Mouse (Mus musculus): ENCODE data around the gene Farsa.
"Not testable (repeated sequence)": the region's sequence is repeated elsewhere in the genome, so short reads cannot be mapped to it uniquely, and the experiment has no call there.

Farsa gene

DNA sequence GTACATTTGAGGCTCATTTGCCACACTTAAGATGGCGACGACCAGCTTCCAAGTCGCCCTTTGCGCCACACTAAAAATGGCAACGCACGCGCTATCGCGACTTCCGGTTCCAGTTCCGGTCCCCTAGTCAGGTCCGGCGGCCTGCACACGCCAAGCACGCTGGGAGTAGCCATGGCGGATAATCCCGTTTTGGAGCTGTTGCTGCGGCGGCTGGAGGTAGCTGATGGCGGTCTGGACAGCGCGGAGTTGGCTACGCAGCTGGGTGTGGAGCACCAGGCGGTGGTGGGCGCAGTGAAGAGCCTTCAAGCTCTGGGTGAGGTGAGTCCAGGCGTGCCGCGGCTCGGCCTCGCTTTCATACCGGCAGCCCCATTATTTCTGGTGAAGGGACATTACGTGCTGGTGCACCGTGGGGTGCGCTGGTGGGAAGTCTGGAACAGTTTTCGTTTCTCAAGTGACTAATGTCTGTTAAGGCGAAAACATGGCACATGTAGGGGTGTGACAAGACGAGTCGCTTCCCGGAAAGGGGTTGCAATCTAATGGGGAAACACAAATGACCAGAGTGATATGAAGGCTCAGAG is at the start of gene Farsa:
TSS of gene Farsa (plus strand) at position 126 of the 578 bp plus-strand sequence.
- peak; percentile 84 to 90 for DNase-seq (ENCODE audit: low spot score in 2 of 2)

DNA sequence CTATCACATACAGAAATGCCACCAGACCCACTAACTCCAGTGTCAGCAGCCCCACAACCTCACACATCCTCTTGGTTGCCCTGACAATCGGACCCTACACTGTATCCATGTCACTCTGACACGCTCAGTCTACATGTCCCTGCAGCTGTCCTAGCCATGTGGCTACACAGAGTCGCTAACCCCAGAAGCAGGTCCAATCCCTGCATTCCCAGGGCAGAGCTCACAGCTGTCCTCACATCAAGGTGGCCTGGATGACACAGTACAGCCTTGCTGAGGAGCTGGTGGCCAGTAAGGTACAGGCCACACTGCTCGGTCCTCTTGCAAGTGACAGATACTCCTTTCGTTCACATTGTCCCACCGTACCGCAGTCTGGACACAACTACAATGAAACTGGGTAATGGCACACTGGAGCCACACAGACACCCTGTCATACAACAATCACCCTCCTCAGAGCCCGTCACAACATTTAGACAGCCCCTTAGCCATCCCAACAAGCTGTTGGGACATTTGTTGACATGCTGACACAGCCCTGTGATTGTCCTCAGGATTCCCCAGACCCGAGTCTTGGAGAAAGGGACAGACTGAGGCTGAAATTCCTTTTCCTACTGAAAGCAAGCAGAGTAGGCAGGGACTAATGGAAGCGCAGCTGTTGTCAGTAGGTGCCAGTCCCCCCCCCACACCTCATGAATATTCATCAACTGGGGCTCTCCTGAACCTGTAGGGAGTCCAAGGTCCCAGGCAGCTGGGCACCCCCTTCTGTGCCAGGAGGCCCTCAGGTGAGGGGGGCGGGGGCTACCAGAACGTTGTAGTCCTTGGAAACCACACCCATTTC is 47.5 kb upstream of the Farsa start:
- DNase-seq (ENCODE audit: low spot score in 2 of 2) = no peak

- DNase-seq (ENCODE audit: low spot score in 2 of 2) = no peak
Observed at GRCm38 (mm10) chr8:84809941-84810280, 46.9 kb upstream of the Farsa start.

DNA sequence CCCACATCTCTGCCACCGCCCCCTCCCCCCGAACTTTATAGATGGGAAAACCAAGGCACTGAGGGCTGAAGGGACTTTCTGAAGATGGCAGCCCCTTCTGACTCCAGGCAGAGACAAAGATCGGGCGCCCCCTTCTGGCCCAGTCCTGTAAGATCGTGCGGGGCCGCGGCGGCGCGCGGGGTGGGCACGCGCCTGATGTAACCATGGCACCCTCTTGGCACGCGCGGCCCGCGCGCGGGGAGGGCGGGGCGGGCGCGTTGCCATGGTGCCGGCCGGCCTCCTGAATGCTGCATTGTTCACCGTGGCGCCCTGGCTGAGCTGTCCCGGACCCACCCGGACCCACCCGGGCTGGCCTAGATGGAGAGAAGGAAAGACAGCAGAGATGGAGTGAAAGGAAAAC is 45.9 kb upstream of the Farsa start:
- DNase-seq (ENCODE audit: low spot score in 2 of 2) = peak; percentile 91 to 97

GRCm38 (mm10) chr8:84811303-84811702 is 45.5 kb upstream of the Farsa start:
- DNase-seq (ENCODE audit: low spot score in 2 of 2) = no peak

- DNase-seq (ENCODE audit: low spot score in 2 of 2) = peak; percentile 71 to 90
Observed at GRCm38 (mm10) chr8:84813059-84813458, 43.7 kb upstream of the Farsa start.

DNA sequence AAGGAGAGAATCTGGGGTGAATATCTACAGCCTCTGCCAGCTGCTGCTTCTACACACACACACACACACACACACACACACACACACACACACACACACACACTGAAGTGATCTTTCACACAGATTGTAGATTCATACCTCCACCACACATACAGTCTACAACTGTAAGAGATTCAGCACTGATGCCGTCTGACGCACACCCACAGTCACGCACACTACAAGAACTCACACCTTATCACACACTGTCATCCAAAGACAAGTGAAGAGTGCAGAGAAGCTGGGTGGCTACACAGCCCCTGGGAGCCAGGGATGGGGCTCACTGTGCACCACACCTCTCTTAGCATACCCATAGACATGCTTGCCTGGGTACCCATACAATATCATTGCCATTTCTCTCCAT is 43.0 kb upstream of the Farsa start:
- DNase-seq (ENCODE audit: low spot score in 2 of 2) = no peak

DNA sequence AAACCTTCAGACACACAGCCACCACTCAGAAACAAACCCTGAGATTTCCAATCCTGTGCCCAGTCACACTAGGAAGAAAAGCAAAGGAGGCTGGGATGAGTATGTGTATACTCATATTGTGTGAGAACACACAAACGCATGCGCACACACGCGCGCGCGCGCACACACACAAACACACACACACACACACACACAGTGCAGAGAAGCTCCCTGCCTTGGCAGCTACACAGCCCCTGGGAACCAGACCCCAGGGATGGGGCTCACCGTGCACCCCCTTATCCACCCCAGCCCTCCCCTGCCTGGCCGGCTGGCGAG is 42.6 kb upstream of the Farsa start:
- no peak for DNase-seq (ENCODE audit: low spot score in 2 of 2)

- no peak for DNase-seq (ENCODE audit: low spot score in 2 of 2)
Observed at GRCm38 (mm10) chr8:84814555-84815441, 42.0 kb upstream of the Farsa start.

GRCm38 (mm10) chr8:84815547-84815946 is 41.2 kb upstream of the Farsa start:
- peak; percentile 89 to 95 for DNase-seq (ENCODE audit: low spot score in 2 of 2)

DNA sequence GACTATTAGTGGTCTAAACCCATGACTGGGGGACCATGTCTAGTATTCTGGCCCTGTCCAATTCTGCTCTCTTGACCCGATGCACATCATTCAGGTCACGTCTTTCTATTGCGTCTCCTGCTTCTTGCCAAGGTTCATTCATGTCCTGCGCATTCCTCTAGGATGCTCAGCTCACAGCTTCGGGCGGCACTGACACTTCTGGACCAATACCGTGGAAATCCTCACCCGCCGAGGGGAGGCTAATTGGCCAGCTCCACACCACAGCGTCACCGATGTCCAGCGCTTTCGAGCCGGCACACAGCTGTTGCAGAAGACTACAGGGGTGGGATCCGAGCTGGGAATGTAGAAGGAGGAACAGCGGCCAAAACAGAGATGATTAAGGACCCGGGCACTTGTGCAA is 40.7 kb upstream of the Farsa start:
- DNase-seq (ENCODE audit: low spot score in 2 of 2) = no peak

DNA sequence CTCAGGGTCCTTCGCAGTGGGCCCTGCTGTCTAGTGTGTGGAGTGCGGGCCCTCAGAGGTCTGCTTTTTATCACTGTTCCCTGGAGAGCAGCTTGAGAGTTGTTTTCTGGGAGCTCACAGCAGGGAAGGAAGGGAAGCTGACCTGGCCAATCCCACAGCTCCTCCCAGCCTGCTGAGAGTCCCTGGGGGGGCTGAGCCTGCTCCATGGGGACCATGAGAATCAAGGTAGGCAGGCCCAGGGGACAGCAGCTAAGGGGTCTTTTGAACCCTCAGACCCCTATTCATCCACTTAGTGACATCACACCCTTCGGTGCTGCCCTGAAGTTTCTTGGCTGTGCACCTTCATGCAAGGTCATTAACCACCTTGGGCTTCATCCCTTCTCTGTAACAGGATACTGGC is 34.1 kb upstream of the Farsa start, which contains the start of gene Dand5:
TSS of gene Dand5 (minus strand) at position 101 of the 400 bp plus-strand sequence.
- DNase-seq (ENCODE audit: low spot score in 2 of 2) = no peak

- DNase-seq (ENCODE audit: low spot score in 2 of 2) = peak in 1 of 2 experiments; percentile 64
Observed at GRCm38 (mm10) chr8:84823653-84824052, 33.1 kb upstream of the Farsa start.

- DNase-seq (ENCODE audit: low spot score in 2 of 2) = no peak
Observed at GRCm38 (mm10) chr8:84825636-84826035, 31.2 kb upstream of the Farsa start.

DNA sequence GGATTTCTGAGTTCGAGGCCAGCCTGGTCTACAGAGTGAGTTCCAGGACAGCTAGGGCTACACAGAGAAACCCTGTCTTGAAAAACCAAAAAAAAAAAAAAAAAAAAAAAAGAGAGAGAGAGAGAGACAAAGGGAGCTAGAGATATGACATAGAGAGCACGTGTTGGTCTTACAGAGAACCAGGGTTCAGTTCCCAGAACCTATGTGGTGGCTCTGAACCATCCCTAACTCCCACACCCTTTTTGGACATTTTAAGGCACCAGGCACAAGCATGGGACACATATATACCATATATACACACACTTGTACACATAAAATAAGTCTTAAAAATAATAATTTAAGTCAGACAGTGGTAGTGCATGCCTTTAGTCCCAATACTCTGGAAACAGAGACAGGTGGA is 30.3 kb upstream of the Farsa start:
- not testable (repeated sequence) for DNase-seq (ENCODE audit: low spot score in 2 of 2)

GRCm38 (mm10) chr8:84831490-84831889 is 25.3 kb upstream of the Farsa start, which contains the start of gene Gadd45gip1:
Gene Gadd45gip1 (plus strand): TSS chr8:84831522.
- no peak for DNase-seq (ENCODE audit: low spot score in 2 of 2)

DNA sequence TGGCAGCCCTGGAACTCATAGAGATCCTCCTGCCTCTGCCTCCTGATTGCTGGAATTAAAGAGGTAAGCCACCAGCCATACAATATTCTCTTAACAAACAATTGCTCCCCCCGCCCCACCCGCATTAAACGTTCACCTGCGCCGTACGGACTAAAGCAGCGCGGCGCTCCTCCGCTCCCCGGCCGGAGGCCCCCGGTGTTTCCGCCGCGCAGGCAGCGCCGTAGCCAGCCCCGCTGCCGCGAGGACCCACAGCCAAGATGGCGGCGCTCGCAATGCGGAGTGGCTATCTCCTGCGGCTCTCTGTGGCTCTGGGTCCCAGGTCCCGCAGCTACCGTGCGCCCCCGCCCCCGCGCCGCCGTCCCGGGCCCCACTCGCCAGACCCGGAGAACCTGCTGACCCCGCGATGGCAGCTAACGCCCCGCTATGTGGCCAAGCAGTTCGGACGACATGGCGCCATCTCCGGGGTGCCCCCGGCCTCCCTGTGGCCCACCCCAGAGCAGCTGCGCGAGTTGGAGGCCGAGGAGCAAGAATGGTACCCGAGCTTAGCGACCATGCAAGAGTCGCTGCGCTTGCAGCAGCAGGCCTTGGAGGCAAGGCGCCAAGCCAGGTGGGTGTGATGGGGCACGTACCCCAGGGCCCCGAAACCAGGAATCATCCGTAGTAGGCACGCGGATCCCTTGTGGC is 24.6 kb upstream of the Farsa start:
- DNase-seq (ENCODE audit: low spot score in 2 of 2) = peak; percentile 58 to 69

DNA sequence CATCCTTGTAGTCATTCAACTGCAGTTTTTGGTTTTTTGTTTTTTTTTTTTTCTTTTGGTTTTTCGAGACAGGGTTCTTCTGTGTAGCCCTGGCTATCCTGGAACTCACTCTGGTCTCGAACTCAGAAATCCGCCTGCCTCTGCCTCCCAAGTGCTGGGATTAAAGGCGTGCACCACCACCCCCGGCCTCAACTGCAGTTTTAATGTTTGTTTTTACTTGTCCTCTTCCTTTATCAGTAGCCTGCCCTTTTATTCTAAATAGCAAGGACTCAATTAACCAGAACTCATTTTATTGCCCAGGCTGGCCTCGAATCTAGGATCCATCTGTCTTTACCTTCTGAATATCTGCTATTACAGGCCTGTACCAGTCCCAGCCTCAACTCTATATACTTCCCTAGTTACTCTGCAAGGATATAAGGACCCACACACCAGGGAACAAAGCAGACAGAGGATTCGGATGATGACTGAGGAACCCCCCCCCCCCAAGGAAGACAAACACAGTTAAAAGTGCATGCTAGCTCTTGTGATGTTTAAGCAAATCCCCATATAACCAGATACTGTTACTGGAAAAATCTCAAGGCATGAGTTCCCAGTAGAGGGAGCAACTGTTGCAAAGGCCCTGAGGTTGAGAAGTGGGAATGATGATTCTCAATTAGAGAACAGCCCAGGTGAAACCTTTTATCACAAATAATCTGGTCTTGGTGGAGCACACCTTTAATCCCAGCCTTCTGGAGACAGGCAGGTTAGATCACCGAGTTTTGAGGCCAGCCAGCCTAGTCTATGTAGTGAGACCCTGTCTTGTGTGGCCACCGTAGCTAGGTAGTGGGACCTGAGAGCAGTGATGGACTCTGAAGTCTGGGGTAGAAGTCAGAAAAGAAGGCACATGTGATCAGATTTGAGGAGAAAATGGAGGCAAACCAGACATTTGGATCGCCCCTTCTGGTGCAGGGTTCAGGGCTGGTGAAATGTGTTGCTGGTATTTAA is 23.7 kb upstream of the Farsa start:
- DNase-seq (ENCODE audit: low spot score in 2 of 2) = no peak

DNA sequence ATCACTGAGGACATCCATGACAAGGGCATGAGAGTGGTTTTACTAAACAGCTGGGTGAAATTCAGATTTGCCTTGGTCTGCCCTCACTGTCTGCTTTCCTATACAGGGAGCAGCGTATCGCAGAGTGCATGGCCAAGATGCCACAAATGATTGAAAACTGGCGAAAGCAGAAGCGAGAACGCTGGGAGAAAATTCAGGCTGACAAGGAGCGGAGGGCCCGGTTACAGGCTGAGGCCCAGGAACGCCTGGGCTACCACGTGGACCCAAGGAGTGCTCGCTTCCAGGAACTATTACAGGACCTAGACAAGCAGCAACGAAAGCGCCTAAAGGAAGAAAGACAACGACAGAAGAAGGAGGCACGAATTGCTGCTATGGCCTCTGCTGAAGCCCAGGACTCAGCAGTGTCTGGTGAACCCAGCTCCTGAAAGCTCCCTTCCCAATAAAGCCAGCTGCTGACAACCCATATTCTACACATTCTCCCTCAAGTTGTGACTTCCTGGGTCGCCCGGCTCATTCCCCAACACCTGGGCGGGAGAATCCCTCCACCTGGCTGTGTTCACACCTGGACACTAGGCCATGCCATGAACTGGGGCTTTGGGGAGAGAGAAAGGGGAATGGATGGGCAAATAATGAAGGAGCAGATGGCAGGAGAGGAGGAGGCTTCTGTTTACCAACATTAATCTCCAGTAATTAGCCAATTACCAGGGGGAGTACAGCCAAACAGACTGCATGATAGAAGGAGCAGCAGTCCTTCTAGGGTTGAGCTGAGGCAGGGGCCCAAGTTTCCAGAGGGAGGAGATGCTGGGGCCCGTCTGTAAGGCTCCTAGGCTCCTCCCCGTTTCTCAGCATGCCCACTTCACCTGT is 22.6 kb upstream of the Farsa start:
- no peak for DNase-seq (ENCODE audit: low spot score in 2 of 2)
